16 mouse cellular contexts compared by ENCODE assay signal in genomic region chr8:86916369-86916768, GRCm38 (mm10).
"Had no signal": no experiment of that assay in that cellular context is flagged by ENCODE, and none has a peak within 500 bp of the region (broad histone marks: within the 10 kb centered on the region; RNA-seq: fewer than 3 reads in every experiment).

No protein-coding gene starts in this region.

- H3K36me3 ChIP-seq: neural tube, embryonic 13.5 days; neural tube, embryonic 15.5 days; stomach, embryonic 15.5 days had no signal

- H3K4me2 ChIP-seq: neural tube, embryonic 13.5 days; neural tube, embryonic 15.5 days; stomach, embryonic 15.5 days had no signal

- H3K27me3 ChIP-seq: neural tube, embryonic 13.5 days; neural tube, embryonic 15.5 days; stomach, embryonic 15.5 days had no signal

- H3K27ac ChIP-seq: neural tube, embryonic 13.5 days; neural tube, embryonic 15.5 days; stomach, embryonic 15.5 days; stomach, postnatal 0 days had no signal

- H3K9ac ChIP-seq: neural tube, embryonic 13.5 days; neural tube, embryonic 15.5 days; stomach, embryonic 15.5 days had no signal

- H3K9me3 ChIP-seq: neural tube, embryonic 13.5 days; neural tube, embryonic 15.5 days; stomach, embryonic 15.5 days had no signal

- H3K4me1 ChIP-seq: neural tube, embryonic 15.5 days had no signal

- DNase-seq: retina, postnatal 1 day; right cerebral cortex, adult 18-20 months; right cerebral cortex, postnatal 14 days; right cerebral cortex, postnatal 25 days; right cerebral cortex, postnatal 4 days; spleen, adult 18-20 months; thymus, adult 18-20 months; thymus, adult 2 months; thymus, postnatal 14 days; thymus, postnatal 25 days; thymus, postnatal 36 days; thymus, postnatal 4 days had no signal

- H3K4me3 ChIP-seq: neural tube, embryonic 13.5 days; neural tube, embryonic 15.5 days; stomach, embryonic 15.5 days had no signal
